Mouse (Mus musculus): ENCODE data around the gene Nr1i3.

GRCm38 (mm10) chr1:171224857-171225256 is 11.1 kb downstream of the Nr1i3 start, which contains the start of gene Apoa2:
- TF ChIP-seq POLR2A (IDR thresholded peaks at IDR 0.05; ENCODE audit: borderline replicate concordance, control insufficient read depth, low read depth, low read length) (no peak), CTCF (IDR thresholded peaks at IDR 0.05; ENCODE audit: control insufficient read depth, insufficient read depth, low read length) (no peak)

Data from bone marrow, adult 2 months (tissue).